Mouse (Mus musculus): ENCODE results near the gene Tmem243. TPM values are rescaled to one million over a fixed set of nuclear protein-coding genes. Genes with fewer than 3 reads are reported as not detected.
A peak's percentile ranks its signal among the peaks of the same experiment; 100 is the strongest.

Tmem243 gene
- 13.1 and 13.7 TPM in 2 replicates for polyA plus RNA-seq (2015; fragmentation: Nextera tagmentation; extraction: Ambion mirVana)

- no peaks in the 10 kb centered on the region for H3K9me3 ChIP-seq
- H3K9ac ChIP-seq (replicated peaks) = peak within 1 kb of the TSS; percentile 65
- H3K36me3 ChIP-seq = no peaks in the 10 kb centered on the region
- under 1% methylated on average over 59 of the region's 59 CpGs for WGBS
- peak; percentile 99 for ATAC-seq (replicated peaks)
- no peak within 1 kb of the TSS; the same call in 1 of the 2 replicates for H3K27ac ChIP-seq (replicated peaks)
- H3K4me3 ChIP-seq = peak within 1 kb of the TSS; percentile 93
- peak within 1 kb of the TSS; percentile 81 for H3K4me2 ChIP-seq (replicated peaks)
- no peaks in the 10 kb centered on the region for H3K27me3 ChIP-seq
- peaks cover 13% of the 10 kb centered on the region for H3K4me1 ChIP-seq
These were observed at the start of gene Tmem243 for GRCm38 (mm10) chr5:9100207-9100848. Gene Tmem243, plus strand, starts transcription at chr5:9100668.

- no peak overlapping the region for H3K4me3 ChIP-seq
- WGBS = 32% methylated on average over 3 of the region's 3 CpGs
- no peak overlapping the region for H3K4me2 ChIP-seq (replicated peaks)
- H3K9ac ChIP-seq (replicated peaks) = no peak overlapping the region
- no peaks in the 10 kb centered on the region for H3K36me3 ChIP-seq
- H3K27me3 ChIP-seq = no peaks in the 10 kb centered on the region
- no peak overlapping the region for H3K27ac ChIP-seq (replicated peaks)
- H3K4me1 ChIP-seq = no peaks in the 10 kb centered on the region
- no peaks in the 10 kb centered on the region for H3K9me3 ChIP-seq
- peak; percentile 79 for ATAC-seq (replicated peaks)
These were observed 44.3 kb upstream of the Tmem243 start for GRCm38 (mm10) chr5:9056020-9056660.

- no peak overlapping the region for H3K9ac ChIP-seq (replicated peaks)
- no peaks in the 10 kb centered on the region for H3K9me3 ChIP-seq
- H3K4me1 ChIP-seq = no peaks in the 10 kb centered on the region
- no peaks in the 10 kb centered on the region for H3K36me3 ChIP-seq
- H3K4me3 ChIP-seq = no peak overlapping the region
- ATAC-seq (replicated peaks) = no peak
- no peaks in the 10 kb centered on the region for H3K27me3 ChIP-seq
- H3K4me2 ChIP-seq (replicated peaks) = no peak overlapping the region
- WGBS = 71% methylated on average over 5 of the region's 5 CpGs
- H3K27ac ChIP-seq (replicated peaks) = no peak overlapping the region
These were observed 43.1 kb upstream of the Tmem243 start for GRCm38 (mm10) chr5:9057277-9057879.

- Histone ChIP-seq H3K4me1 (no peaks in the 10 kb centered on the region), H3K36me3 (no peaks in the 10 kb centered on the region), H3K4me2 (replicated peaks) (no peak overlapping the region), H3K27ac (replicated peaks) (no peak overlapping the region), H3K4me3 (no peak overlapping the region), H3K27me3 (no peaks in the 10 kb centered on the region), H3K9me3 (no peaks in the 10 kb centered on the region), H3K9ac (replicated peaks) (no peak overlapping the region)
- ATAC-seq (replicated peaks) = no peak
- 49% methylated on average over 6 of the region's 6 CpGs for WGBS
These were observed 41.0 kb upstream of the Tmem243 start for GRCm38 (mm10) chr5:9059303-9060023.

- Histone ChIP-seq H3K4me1 (no peaks in the 10 kb centered on the region), H3K9ac (replicated peaks) (no peak overlapping the region), H3K27me3 (no peaks in the 10 kb centered on the region), H3K36me3 (no peaks in the 10 kb centered on the region), H3K4me3 (no peak overlapping the region), H3K4me2 (replicated peaks) (no peak overlapping the region), H3K27ac (replicated peaks) (no peak overlapping the region), H3K9me3 (no peaks in the 10 kb centered on the region)
- ATAC-seq (replicated peaks) = no peak
- 87% methylated on average over 14 of the region's 14 CpGs for WGBS
These were observed 40.2 kb upstream of the Tmem243 start for GRCm38 (mm10) chr5:9060228-9060627.

GRCm38 (mm10) chr5:9064217-9064616 is 36.3 kb upstream of the Tmem243 start:
- ATAC-seq (replicated peaks) = no peak
- Histone ChIP-seq H3K9me3 (no peaks in the 10 kb centered on the region), H3K4me1 (no peaks in the 10 kb centered on the region), H3K4me3 (no peak overlapping the region), H3K36me3 (no peaks in the 10 kb centered on the region), H3K27me3 (no peaks in the 10 kb centered on the region), H3K4me2 (replicated peaks) (no peak overlapping the region), H3K27ac (replicated peaks) (no peak overlapping the region), H3K9ac (replicated peaks) (no peak overlapping the region)
- 95% methylated on average over 1 of the region's 1 CpGs for WGBS

GRCm38 (mm10) chr5:9068886-9069285 is 31.6 kb upstream of the Tmem243 start:
- Histone ChIP-seq H3K9ac (replicated peaks) (no peak overlapping the region), H3K36me3 (no peaks in the 10 kb centered on the region), H3K4me3 (no peak overlapping the region), H3K4me2 (replicated peaks) (no peak overlapping the region), H3K9me3 (no peaks in the 10 kb centered on the region), H3K27me3 (no peaks in the 10 kb centered on the region), H3K27ac (replicated peaks) (no peak overlapping the region), H3K4me1 (no peaks in the 10 kb centered on the region)
- 28% methylated on average over 2 of the region's 2 CpGs for WGBS
- ATAC-seq (replicated peaks) = peak; percentile 63

GRCm38 (mm10) chr5:9069599-9070209 is 30.8 kb upstream of the Tmem243 start:
- Histone ChIP-seq H3K36me3 (no peaks in the 10 kb centered on the region), H3K4me1 (no peaks in the 10 kb centered on the region), H3K9ac (replicated peaks) (no peak overlapping the region), H3K9me3 (no peaks in the 10 kb centered on the region), H3K4me3 (no peak overlapping the region), H3K27ac (replicated peaks) (no peak overlapping the region), H3K4me2 (replicated peaks) (no peak overlapping the region), H3K27me3 (no peaks in the 10 kb centered on the region)
- ATAC-seq (replicated peaks) = peak; percentile 55
- WGBS = 72% methylated on average over 6 of the region's 6 CpGs

- H3K4me1 ChIP-seq = no peaks in the 10 kb centered on the region
- ATAC-seq (replicated peaks) = no peak
- H3K9me3 ChIP-seq = no peaks in the 10 kb centered on the region
- H3K27ac ChIP-seq (replicated peaks) = no peak overlapping the region
- H3K4me3 ChIP-seq = no peak overlapping the region
- no peak overlapping the region for H3K9ac ChIP-seq (replicated peaks)
- H3K27me3 ChIP-seq = no peaks in the 10 kb centered on the region
- no peaks in the 10 kb centered on the region for H3K36me3 ChIP-seq
- 83% methylated on average over 3 of the region's 3 CpGs for WGBS
- H3K4me2 ChIP-seq (replicated peaks) = no peak overlapping the region
These were observed 29.1 kb upstream of the Tmem243 start for GRCm38 (mm10) chr5:9071360-9071759.

GRCm38 (mm10) chr5:9073177-9073854 is 27.2 kb upstream of the Tmem243 start:
- H3K27me3 ChIP-seq = no peaks in the 10 kb centered on the region
- H3K27ac ChIP-seq (replicated peaks) = no peak overlapping the region
- no peak overlapping the region for H3K9ac ChIP-seq (replicated peaks)
- H3K9me3 ChIP-seq = no peaks in the 10 kb centered on the region
- ATAC-seq (replicated peaks) = peak; percentile 38
- WGBS = 33% methylated on average over 5 of the region's 5 CpGs
- H3K4me1 ChIP-seq = no peaks in the 10 kb centered on the region
- H3K4me2 ChIP-seq (replicated peaks) = no peak overlapping the region
- no peak overlapping the region for H3K4me3 ChIP-seq
- H3K36me3 ChIP-seq = no peaks in the 10 kb centered on the region

GRCm38 (mm10) chr5:9079773-9080501 is 20.5 kb upstream of the Tmem243 start:
- Histone ChIP-seq H3K27me3 (no peaks in the 10 kb centered on the region), H3K36me3 (no peaks in the 10 kb centered on the region), H3K4me1 (no peaks in the 10 kb centered on the region), H3K4me3 (no peak overlapping the region), H3K4me2 (replicated peaks) (no peak overlapping the region), H3K27ac (replicated peaks) (no peak overlapping the region), H3K9ac (replicated peaks) (no peak overlapping the region), H3K9me3 (no peaks in the 10 kb centered on the region)
- ATAC-seq (replicated peaks) = no peak
